Mouse (Mus musculus) bone marrow macrophage, adult 2 months (primary cell): ENCODE data around the gene Tmub2.

Experiments
- CTCF ChIP-seq: IDR thresholded peaks from 2 replicates; pipeline ENCODE4 v1.5.1; 2012; ENCODE audit warnings: low read depth, mild to moderate bottlenecking, low read length, moderate library complexity
- POLR2A ChIP-seq: IDR thresholded peaks from 2 replicates; pipeline ENCODE4 v1.6.1; 2012; ENCODE audit warnings: mild to moderate bottlenecking, low read depth, low read length, borderline replicate concordance

DNA sequence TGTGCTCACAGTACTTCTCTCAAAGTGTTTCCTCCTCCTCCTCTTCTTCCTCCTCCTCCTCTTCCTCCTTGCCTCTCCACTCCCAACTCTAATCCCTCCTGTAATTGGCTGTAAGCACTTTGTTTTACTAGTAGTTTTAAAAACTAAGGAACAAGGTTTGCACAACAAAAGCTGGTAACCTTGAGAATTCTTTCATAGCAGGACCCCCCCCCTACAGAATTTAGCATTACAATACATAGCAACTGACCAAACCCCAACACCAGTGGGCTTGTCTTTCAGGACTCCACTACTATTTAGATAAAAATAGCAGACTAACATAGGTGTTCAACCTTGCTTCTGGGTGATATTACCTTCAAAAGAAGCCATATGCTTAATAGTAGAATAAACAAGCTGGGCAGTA, 44.8 kb downstream of the Tmub2 start:
- TF ChIP-seq POLR2A (no peak), CTCF (no peak)
